Mouse (Mus musculus): ENCODE data around the gene Gm49333.

DNA sequence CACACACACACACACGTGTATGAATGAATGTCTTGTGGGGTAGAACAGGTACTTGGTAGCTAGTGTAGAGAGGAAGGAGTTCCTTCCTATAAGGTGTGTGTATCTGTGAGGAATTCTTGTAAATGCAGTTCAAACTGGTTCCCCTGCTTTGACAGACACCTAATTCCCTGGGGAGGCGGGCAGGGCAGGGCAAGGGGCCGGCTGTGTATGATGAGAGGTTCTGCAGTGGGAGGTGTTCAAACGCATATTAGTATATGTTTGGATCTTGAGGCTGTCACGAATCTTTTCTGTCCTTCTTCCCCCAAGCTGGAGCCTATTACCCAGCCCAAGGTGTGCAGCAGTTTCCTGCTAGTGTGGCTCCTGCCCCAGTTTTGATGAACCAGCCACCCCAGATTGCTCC, 66.0 kb downstream of the Gm49333 start:
- TF ChIP-seq CTCF (IDR thresholded peaks at IDR 0.05; ENCODE audit: low read depth), result no peak
- no peak for TF ChIP-seq EP300 (IDR thresholded peaks at IDR 0.05; ENCODE audit: low read depth)

Measured in liver, postnatal 0 days (tissue).